Mouse (Mus musculus) layer of hippocampus, postnatal 25 days (tissue): ENCODE data around the gene Nelfb. TPM values are rescaled to one million over a fixed set of nuclear protein-coding genes. Genes with fewer than 3 reads are reported as not detected.

ENCODE experiments used
- DNase-seq, 2 experiments: peaks; one replicate each; pipeline ENCODE4 v3.0.0; 2022; ENCODE audit warnings: mixed read lengths in 2 of 2, low spot score in 1 of 2; ENCODE audit errors: extremely low spot score in 1 of 2
- total RNA-seq, 2 experiments: library from RNA; stranded (reverse); gene quantifications; 2 replicates each; pipeline ENCODE4 v1.2.3; 2021

Nelfb gene
- total RNA-seq, 2 experiments from 2014 or later = 55.8 to 58.9 TPM

DNA sequence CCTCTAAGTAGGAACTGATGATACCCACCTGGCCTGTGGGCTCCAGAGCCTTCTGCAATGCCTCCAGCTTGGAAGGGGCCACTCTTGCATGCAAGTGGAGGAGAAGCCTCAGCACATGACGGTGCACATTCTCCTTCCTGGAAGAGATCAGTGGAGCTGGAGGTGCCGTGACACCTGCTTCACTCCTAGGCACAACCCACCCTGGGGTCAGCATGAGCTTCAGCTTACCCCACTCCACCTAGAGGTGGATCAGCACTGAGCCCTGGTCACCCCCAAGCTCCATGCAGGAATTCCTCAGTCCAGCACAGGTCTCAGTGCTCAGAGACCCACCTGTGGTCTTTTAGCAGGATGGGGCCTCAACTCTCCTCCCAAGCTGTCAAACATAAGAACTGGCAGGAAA lies 10.7 kb downstream of the Nelfb start:
- DNase-seq = no peak

DNA sequence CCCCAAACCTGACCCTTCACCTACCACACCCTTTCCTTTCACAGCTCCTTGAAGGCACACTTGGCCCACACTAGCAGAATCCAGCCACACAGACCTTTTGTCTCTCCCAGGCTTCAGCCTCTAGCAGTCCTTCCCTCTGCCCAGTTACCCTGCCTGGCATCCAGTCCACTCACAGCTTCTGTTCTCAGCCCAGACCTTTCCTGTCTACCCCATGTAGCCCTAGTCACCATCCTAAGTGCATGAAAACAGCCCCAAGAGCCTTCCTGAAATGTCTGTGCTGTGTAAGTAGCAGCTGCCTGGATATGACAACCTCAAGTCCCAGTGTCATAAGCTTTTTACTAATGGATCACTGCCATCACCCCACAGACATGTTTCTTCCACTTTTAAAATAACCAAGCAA lies 13.3 kb downstream of the Nelfb start:
- DNase-seq = no peak

DNA sequence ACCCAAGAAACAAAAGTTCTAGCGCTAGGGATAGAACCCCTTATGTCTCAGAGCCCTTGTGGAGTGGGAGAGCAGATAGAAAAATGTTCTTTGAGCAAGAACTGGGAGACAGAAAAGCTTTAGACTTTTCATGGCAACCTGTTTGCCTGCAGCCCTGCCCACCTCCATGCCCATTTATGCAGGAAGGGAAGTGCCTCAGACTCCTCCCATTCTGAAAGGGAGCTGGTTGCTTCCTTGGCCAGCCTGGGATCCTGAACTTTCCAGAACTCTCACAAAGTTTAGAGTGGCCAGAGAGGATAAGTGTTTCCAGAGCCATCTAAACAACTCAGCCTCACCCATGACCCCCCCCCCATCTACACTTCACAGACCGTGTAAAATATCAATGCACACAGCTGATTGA lies 14.1 kb downstream of the Nelfb start:
- DNase-seq = no peak

DNA sequence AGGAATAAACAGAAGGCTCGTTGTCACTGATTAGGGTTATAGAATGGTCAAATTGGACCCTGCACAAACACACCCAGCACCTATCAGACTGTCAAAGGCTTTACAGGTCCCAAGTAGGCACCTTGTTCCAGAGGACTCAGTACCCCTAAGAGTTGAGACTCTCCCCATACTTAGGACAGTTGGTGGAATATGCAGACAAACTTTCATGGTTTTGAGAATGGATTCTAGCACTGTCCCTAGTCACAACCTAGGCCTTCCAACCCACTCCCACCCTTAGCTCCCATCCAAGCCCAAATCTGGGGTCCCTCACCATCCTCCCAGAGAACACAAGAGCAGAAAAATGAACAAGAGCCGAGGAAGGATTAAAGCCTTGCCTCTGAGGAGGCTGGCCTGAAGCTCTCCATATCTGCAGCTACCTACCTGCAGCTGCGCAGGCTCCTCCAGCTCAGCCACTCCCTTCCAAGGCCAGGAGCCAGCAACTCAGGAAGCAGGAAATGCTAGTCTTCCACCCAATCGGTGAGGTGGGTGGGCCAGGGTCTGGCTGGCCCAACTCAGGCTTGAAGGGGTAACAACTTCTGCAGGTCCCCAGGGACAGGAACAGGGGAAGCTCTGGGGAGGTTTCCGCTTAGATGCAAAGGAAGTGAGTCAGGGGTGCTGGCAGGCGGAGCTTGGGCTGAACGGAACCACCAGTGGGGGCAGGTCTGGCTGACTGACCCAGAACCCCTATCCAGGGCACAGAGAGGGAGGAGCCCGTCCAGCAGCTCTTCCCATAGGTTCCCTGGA lies 14.9 kb downstream of the Nelfb start, which contains the start of gene Tor4a:
Tor4a (minus strand) TSS at position 715 of the 783 bp plus-strand sequence.
- no peak for DNase-seq

DNA sequence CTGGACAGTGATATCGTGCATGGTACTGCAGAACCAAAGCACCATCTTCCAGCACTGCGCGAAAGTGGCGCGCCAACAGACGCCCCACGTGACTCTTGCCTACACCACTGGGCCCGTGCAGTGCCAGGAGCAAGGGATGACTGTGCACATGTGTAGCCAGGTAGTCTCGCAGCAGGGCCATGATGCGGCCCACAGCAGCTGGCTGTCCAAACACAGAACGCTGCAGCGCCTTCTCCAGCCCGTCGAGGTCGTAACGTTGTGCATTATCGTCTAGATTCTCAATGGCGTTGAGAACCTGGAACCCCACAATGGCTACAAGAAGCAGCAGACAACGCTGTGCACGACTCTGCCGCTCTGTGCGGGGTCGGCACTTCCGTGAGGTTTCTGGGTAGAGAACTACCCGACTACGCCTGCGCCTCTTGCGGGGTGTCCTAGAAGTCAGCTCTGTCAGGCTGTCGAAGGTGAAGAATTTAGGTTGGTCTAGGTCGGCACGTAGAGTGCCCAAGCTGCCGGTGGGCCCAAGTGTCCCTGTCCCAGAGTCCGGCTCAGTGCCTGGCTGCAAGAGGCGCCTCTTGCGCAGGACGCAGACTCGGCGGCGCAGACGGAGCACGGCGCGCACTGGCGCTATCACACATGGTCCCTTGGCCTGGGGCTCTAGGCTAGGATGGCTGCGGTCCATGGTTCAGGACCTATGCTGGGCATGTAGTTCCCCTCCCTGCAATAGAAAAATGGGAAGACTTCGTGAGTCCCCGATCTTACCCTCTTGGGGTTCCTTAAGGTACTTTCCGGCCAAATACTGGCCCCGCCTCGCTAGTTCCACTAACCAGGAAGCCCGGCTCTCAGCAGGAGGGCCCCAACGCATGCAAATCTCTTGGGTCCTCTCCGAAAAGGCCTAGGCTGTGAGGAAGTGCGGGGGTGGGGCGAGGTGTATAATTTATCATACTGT lies 15.8 kb downstream of the Nelfb start:
- DNase-seq = no peak

DNA sequence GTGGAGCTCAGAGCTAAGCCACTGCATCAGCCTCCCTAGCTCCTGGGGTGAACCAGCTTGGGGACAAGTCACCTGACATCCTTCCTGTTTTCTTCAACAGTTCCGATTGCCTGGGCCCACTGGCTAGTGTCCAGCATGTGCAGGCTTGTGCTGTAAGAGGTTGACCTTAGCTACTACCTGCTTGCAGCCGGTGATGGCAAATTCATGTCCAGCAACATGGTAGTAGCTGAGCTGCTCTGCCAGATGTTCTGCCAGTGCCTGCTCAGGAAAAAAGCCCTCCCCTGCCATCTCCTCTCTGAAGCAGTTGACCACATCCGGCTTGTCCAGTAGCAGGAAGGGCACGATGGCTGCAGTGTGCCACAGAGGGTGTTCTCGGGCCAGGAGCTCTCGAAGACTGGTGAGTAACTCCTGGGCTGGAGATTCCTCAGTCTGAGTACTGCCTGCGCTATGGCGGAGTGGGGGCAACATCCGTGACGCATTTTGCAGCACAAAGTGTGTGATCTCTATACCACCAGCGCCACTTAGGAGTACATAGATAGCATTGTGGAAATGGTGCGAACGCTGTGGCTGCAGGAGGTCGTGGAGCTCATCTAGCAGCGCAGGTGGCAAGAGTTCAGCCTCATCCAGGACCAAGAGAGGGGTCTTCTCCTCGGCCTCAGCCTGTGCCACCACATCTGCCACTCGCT lies 16.7 kb downstream of the Nelfb start:
- DNase-seq = no peak

DNA sequence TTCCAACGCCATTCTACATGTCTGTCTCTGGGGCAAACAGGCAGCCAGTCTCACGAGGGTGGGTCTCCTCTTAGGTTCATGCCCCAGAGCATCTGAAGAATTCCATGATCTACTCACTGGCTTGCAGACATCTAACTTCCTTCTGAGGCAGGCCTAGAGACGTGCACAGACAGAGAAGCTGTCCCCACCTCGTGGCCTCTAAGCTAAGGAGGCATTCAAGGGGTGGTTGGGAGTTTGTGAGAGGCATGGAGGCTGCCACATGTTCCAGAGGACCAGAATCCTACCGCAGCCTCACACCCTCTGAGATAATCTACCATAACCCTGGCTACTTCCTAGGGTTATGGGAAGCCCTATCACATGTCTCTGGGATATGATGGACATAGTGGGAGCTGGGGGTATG lies 17.3 kb downstream of the Nelfb start:
- DNase-seq = no peak

DNA sequence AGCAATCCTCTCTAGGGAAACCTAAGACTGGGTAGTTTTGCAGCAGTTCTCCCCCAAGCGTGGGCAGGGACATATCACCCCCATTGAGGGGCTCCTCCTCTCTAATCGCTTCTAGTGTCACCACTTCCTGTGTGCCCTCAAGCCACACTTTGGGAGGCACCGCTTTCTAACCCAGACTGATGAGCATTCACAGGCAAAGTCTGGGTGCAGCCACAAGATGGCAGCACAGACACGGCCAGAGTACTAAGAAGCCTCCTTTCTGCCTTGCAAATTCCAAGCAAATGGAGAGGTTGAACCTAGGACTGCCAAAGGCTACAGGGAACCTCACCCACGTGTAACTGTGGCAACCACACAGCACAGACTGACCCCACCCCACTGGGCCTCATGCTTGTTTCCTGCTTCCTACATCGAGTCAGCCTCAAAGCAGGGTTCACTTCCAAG lies 17.9 kb downstream of the Nelfb start:
- peak; percentile 56 to 82 for DNase-seq

DNA sequence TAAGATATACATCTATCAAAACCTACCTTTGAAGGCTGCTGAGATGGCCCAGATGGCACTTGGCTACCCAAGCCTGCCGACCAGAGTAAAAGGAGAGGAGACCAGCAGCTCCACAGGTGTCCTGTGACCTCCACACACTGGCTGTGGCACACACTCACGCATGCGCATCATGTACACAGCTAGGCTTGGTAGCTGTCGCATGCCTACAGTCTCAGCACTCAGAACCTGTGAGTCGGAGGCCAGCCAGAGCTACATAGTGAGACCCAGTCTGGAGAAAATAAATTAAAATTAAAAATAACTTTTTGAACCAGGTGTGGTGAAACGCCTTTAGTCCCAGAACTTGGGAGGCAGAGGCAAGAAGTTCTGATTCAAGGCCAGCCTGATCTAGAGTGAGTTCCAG lies 23.4 kb downstream of the Nelfb start:
- no peak for DNase-seq

DNA sequence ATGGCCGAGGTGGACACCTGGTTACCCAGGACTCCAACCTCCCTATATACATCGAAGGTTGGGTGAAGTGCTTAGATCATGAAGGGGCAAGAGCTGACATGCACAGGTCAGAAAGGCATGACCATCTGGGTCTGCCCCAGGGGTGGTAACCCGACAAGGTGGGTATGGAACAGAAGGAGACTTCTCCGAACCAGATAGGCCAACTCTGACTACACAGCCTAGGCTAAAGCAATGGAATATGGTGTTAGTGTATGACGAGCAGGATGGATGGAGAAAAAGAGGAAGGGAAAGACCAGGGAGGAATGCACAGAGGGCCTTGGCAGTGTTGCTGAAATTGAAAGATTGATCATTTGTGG lies 24.7 kb downstream of the Nelfb start:
- DNase-seq = no peak

DNA sequence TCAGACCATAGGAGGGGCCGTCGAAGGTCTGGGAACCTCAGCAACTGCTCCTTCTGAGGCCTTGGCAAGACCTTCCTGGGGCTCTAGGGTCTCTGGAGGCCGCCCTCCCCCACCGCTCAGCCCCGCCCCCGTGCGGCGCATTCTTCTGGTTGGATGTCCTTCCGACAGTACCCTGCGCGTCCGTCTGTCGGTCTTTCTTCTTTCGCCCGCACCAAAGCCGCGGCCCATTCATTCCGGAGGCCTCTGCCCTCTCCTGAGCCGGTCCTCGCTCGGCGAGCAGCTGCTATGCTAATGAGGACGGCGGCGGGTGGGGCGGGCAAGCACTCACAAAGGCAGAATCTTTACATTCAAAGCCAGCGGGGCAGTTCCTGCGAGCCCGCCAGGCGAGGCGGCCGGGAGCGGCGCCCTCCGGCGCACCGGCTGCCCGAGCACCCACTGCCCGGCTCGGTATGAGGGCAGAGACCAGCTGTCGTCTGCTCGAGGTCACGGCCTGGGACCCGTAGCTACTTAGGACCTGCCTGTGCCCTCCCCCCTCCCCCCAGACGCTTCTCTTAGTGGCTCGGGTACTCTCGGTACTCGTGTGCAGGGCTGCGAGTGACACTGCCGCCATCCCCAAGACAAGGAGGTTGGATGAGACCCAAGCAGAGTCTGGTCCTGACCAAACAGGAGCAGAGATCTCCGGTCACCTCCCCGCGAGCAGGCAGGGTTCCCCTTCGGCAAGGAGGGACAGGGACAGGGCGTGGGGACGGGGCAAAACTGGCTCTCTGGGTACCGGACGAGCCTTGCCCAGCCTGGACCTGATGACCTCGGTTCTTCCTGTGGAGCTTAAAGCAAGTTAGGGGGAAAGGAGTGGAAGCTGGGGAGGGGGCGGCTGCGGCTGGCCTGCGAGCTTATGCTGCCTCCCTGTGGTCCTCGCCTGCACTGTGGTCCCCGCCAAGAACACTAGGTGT lies 25.4 kb downstream of the Nelfb start:
- no peak for DNase-seq

DNA sequence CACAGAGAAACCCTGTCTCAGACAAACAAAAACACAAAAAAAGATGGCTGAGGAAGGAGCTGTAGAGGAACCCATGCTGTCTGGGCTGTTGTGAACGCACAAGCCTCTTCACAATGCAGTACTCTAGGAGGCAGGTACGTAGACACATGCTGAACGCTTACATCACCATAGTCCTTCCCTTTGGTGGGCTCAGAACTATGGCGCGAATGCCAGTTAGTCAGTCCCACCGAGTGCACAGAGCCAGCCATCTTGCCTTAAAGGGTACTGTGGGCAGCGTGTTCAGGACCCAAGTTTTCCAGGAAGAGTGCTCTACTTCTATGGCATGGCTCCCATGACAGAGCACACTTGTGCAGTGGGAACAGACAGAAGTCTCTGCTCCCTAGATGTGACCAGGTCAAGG lies 26.8 kb downstream of the Nelfb start:
- DNase-seq = no peak

DNA sequence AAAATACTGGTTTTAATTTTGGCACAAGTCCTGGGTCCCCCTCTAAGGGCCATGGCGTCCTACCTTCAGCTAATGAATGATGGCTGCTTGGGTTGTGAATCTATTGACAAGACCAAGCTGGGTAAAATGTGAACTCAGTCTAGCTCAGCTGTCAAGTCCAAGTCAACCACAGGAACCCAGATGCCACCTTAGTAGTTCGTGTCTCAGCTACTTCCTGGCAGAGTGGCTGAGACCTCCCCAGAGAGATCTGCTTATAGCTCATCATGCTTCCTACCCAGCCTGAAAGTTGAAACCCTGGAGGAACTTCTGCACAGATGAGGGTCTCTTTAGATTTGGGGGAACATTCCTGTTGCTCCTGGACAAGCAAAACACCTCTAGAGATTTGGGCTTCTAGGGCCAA lies 28.0 kb downstream of the Nelfb start:
- no peak for DNase-seq

DNA sequence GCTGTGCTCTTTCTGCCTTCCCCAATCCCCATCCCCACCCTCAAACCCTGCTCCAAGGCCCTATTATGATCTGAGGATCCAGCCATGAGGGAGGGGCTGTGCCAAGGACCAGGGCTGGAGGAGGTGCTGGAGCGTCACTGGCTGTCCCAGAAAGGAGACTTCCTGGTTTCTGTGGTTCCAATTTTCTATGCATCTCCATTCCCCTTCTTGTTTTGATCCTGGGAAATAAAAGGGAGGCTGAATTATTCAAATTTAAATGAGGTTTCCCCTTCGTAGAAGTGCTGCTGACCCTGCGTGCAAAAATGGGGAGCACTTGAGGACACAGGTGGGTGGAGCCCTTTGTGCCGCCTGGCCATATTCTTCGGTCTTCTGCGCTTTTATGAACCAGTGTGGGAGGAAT lies 28.6 kb downstream of the Nelfb start:
- no peak for DNase-seq

DNA sequence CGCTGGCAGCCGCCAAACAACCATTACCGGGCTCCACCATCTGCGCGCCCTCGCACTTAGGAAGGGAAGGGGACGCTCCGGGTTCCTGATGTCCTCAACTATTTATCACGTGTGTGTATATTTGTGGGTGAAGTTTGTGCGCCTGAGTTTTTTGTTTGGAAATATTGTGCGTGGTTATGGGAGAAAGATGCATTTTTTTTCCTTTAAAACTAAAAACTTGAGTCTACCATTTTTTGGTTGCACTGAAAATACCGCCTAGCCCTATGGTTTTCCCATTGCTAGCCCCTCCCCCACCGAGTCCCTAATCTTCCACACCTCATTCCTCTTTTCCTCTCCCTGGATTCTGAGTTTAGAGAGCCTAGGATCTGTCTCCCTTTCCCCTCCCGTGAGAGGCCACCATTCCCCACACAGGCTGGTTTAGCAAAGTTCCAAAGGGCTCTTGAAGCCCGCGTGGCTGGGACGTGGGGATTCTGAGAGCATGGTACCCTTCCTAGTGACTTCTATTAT lies 29.3 kb downstream of the Nelfb start:
- no peak for DNase-seq

DNA sequence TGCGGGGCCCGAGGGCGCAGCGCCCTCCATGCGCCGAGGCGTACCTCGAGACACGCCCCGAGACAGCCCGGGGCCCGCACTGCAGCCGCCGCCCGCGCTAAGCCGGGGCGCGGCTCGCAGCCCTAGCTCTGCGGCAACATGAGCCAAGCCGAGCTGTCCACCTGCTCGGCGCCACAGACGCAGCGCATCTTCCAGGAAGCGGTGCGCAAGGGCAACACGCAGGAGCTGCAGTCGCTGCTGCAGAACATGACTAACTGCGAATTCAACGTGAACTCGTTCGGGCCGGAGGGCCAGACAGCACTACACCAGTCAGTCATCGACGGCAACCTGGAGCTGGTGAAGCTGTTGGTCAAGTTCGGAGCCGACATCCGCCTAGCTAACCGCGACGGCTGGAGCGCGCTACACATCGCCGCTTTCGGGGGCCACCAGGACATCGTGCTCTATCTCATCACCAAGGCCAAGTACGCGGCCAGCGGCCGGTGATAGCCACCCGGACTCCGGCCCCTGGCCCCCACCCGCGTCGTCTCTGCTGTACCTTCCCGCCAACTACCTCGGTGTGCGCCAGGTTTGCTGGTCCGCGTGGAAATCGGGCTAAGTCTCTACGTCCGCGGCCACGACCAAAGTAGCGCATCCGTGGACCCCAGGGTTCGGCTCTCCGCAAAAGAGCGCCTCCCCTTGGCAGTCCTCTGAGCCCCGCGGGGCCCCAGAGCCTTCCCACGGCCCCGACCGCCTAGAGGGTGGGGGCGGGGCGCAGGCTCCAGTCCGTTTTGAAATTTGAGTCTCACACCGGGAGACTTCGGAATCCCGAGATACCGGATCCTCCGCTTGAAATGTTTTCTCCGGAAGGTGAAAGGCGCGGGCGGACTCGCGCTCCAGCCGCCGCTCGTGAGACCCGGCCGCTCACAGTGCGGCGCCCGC lies 30.1 kb downstream of the Nelfb start:
- DNase-seq = peak in 1 of 2 experiments; percentile 32

DNA sequence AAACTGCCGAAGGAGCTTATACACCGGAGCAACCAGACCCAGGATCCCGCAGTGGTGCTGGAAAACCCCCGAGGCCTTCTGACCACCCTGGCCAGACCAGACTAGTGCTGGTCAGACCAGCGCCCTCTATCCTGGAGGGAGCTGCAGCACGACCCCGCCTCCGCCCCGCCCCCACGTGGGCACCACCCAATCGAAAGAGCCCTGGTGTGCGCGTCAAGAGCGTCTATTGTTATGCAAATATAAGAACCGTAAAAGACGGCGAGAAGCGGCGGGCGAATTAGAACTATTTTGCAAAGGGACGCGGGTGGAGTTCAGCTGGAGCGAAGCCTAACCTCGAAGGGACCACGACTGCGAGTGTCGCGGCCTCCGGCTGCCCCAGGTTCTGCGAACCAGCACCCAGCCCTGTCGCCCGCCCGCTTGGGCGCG lies 30.8 kb downstream of the Nelfb start, which contains the start of gene Nrarp:
Nrarp (plus strand) TSS at position 281 of the 426 bp plus-strand sequence.
- DNase-seq = peak; percentile 91 to 94

DNA sequence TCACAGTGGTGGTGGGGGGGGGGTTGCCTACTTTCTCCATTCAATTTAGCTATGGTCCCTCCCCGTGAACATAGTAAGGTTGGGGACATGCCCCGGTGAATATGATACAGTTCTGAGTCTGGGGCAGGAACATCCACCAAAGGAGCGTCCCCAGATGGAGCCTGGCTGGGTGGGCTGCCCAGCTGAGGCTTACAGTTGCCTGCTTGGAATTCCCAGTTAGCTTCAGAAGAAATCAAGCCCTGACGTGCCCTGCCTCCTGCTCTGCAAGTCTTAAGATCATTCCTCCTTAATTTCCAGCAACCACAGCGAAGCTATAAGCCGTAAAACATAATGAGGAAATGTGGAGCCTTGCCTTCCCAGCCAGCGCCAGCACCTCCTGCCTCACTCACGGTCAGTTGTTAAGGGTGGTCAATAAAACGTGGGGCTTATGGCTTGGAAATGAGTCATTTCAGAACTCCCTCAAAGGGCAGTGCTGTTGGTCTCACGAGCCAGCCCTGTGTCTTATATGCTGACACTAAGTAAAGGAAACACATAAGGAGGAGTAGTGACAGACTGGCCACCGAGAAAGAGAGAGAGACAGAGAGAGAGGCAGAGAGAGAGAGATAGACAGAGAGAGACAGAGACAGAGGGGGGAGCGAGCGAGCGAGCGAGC lies 31.6 kb downstream of the Nelfb start:
- DNase-seq = no peak
